Mouse (Mus musculus) lung, adult 2 months (tissue): Measurements from ENCODE around the gene Pafah1b2. TPM values are rescaled to one million over a fixed set of nuclear protein-coding genes. Genes with fewer than 3 reads are reported as not detected.

Experiments
- DNase-seq: peaks from one replicate; pipeline ENCODE4 v3.0.0; 2022
- H3K4me1 ChIP-seq: fragments of 200-500 bp; 2 replicates; pipeline ENCODE4 v1.6.1; 2011; ENCODE audit warnings: low read length; ENCODE audit not compliant: control insufficient read depth, insufficient read depth
- H3K4me3 ChIP-seq: fragments of 200-500 bp; replicated peaks from 2 replicates; pipeline ENCODE3; 2011; ENCODE audit warnings: low read depth, mild to moderate bottlenecking, control low read depth, low read length; ENCODE audit errors: extremely low read depth
- CTCF ChIP-seq: fragments of 200-500 bp; IDR thresholded peaks from 2 replicates; pipeline ENCODE4 v1.5.1; 2011; ENCODE audit warnings: mild to moderate bottlenecking, low read length, control low read depth; ENCODE audit not compliant: insufficient read depth
- POLR2A ChIP-seq: fragments of 200-500 bp; IDR thresholded peaks from 2 replicates; pipeline ENCODE4 v1.6.1; 2011; ENCODE audit warnings: low read depth, mild to moderate bottlenecking, control low read depth, low read length, borderline replicate concordance; ENCODE audit errors: extremely low read depth
- WGBS: fragments of 180-500 bp; shearing (Covaris S2); methylation state at CpG from one replicate; pipeline ENCODE4 v1.1.7; 2018; 5-methylcytosine and 5-hydroxymethylcytosine counted together
- polyA plus RNA-seq: library from polyadenylated mRNA; depleted of rRNA; stranded (reverse); fragments of >200 nt; gene quantifications from 2 replicates; pipeline ENCODE4 v1.2.3, GENCODE M21; 2012

Pafah1b2 gene
- polyA plus RNA-seq, 1 experiment: 22.0 TPM

DNA sequence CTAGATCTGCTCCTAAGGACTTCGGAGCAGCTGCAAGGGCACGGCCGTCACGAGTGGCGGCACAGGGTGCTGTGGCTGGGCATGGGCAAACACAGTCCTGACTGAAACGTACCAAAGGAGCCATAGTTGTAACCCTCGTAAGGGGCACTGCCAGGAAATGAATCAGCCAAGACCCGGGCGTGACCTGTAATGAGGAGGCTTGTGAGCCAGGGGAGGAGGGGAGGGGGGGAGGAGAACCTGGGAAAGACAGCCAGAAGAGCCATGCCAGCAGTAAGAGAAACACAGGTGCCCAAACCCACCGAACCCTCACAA, 65.7 kb downstream of the Pafah1b2 start:
- no peak for DNase-seq
- Histone ChIP-seq H3K4me1 (no peaks in the 10 kb centered on the region), H3K4me3 (no peak overlapping the region)
- WGBS: 75% methylated on average over 10 of the region's 10 CpGs
- TF ChIP-seq POLR2A (no peak), CTCF (no peak)

GRCm38 (mm10) chr9:45946182-45946871, 66.2 kb downstream of the Pafah1b2 start:
- Histone ChIP-seq H3K4me3 (no peak overlapping the region), H3K4me1 (no peaks in the 10 kb centered on the region)
- 82% methylated on average over 16 of the region's 16 CpGs for WGBS
- no peak for TF ChIP-seq CTCF
- TF ChIP-seq POLR2A: no peak
- DNase-seq: no peak

DNA sequence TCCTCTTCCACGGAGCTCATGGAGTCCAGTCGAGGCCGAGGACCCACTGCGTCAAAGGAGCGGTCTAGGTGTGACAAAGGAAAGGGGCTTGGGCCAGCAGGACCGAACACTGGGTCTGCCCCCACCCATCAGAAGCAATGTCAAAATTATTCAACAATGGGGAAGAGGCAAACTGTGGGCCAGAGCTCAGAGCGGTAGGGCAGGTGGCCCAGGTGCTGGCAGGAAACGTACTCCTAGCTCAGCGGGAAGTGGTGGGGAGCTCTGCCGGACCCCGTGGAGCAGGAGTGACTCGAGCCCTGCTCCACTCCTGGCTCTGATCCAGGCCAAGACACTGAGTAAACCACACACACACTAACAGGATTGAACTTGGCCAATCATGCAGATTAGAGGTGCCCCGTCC, 66.8 kb downstream of the Pafah1b2 start:
- H3K4me1 ChIP-seq: no peaks in the 10 kb centered on the region
- WGBS: 71% methylated on average over 13 of the region's 13 CpGs
- DNase-seq: no peak
- no peak overlapping the region for H3K4me3 ChIP-seq
- TF ChIP-seq POLR2A: no peak

DNA sequence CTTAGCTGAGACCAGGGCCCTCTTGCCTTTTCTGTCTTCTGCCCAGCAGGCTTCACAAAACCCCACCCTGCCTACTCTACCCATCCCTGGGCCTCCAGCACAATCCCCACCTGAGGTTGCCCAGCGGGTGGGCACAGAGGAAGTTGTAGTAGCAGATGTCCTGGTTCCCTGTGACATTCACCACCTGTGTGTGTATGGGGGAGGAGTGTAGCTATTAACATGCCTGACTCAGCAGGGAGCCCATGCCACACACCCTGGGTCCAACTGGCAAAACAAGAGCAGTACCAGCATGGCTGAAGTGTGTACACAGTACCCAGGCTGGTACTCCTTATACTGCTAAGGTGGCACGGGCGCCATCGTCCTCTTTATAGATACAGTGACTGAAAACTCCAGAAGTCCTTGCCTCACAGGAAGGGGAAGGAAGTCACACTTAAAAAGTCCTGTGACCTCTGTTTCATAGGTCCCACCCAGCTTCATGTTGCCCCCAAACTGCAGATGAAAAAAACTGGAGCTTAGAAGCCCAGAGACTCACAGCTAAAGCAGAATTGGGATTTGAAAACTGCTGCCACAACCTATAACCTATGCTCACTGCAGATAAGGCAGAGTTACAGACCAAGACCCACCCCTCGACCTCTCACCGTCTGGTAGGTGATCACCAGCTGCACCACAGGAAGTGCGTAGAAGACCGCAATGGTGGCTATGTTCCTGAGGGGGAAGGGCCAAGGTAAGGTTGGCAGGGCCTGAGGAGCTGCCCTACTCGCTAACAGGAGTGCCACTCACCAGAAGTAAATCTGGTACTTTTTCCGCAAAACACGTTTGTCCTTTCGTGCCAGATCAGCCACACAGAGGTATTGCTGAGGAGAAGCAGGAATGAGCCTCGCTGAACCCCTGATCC, 67.7 kb downstream of the Pafah1b2 start:
- Histone ChIP-seq H3K4me1 (no peaks in the 10 kb centered on the region), H3K4me3 (no peak overlapping the region)
- no peak for DNase-seq
- no peak for TF ChIP-seq CTCF
- no peak for TF ChIP-seq POLR2A
- 68% methylated on average over 13 of the region's 13 CpGs for WGBS

DNA sequence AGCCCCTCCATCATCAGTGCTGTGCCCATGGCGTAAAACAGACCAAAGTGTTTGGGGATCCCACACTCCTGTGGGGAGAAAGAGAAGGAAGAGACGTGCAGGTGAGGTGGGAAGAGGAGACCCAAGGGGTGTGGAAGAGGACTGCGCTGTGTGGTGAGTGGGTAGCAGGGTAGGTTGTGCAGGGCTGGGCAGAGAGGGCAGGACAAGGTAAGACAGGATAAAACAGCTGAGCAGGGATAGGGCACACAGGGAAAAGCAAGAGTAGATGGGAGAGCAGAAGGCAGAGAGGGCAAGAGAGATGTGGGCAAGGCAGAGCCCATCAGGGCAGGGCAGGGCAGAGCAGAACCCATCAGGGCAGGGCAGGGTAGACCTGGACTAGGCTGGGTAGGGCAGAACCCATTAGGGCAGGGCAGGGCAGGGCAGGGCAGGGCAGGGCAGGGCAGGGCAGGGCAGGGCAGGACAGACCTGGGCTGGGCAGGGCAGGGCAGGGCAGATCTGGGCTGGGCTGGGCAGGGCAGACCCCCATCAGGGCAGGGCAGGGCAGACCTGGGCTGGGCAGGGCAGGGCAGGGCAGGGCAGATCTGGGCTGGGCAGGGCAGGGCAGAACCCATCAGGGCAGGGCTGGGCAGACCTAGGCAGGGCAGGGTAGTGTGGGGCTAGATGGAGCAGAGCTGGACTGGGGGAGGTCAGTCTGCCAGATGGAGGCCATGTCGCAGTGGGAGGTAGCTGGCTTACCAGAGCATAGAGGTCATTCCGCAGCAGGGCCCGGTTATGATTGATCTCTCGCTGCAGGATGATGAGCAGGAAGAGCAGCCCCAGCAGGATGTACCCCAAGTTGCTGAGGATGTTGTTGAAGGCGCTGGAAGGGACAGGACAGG, 68.6 kb downstream of the Pafah1b2 start:
- no peaks in the 10 kb centered on the region for H3K4me1 ChIP-seq
- 83% methylated on average over 8 of the region's 8 CpGs for WGBS
- no peak for TF ChIP-seq CTCF
- TF ChIP-seq POLR2A: no peak
- no peak overlapping the region for H3K4me3 ChIP-seq
- DNase-seq: no peak

DNA sequence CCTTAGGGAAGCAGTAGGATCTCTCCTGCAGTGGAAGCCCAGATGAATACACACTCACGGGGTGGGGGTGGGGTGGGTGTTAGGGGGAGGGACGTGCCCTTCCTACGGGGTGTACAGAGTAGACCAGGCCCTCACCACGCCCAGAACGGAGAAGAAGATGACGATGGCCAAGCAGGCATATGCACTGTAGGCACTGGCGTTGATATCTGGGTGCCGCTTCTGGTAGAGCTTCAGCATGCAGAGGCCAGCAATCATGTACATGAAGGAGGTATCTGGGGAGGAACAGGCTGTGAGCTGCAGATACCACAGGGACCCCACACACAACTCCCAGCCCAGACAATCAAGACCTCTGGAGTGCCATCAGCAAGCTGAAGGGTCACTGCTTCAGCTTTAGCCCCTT, 69.6 kb downstream of the Pafah1b2 start:
- 91% methylated on average over 8 of the region's 8 CpGs for WGBS
- TF ChIP-seq CTCF: no peak
- no peak for TF ChIP-seq POLR2A
- DNase-seq: no peak

DNA sequence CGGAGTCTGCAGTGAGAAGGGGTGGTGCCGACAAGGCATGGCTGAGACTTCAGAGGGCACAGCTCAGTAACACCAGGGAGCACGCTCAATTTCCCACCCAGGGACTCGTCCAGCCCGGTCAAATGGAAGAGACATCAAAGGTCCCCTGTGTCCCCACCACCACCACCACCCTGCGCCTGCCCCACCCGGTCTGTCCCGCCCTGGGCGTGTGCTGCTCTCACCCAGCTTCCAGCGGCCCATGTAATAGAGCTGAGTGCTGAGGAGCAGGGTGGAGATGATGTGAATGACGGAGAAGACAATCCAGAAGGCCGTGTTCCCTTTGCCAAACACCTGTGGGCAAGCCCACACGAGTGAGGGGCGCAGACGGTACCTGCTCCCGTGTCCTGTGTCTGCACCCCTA, 70.0 kb downstream of the Pafah1b2 start:
- 92% methylated on average over 16 of the region's 16 CpGs for WGBS
- TF ChIP-seq POLR2A (no peak), CTCF (no peak)
- Histone ChIP-seq H3K4me1 (no peaks in the 10 kb centered on the region), H3K4me3 (no peak overlapping the region)
- DNase-seq: no peak

More for the DNA sequence above, 69.6 kb downstream of the Pafah1b2 start:
- Histone ChIP-seq H3K4me1 (no peaks in the 10 kb centered on the region), H3K4me3 (no peak overlapping the region)

- Histone ChIP-seq H3K4me3 (no peak overlapping the region), H3K4me1 (0 out of 2 replicates have a peak, but pooled peaks cover 2% of the 10 kb centered on the region)
- TF ChIP-seq CTCF (no peak), POLR2A (no peak)
- DNase-seq: no peak
- 71% methylated on average over 18 of the region's 18 CpGs for WGBS
Observed at GRCm38 (mm10) chr9:45941329-45941888, 71.1 kb downstream of the Pafah1b2 start.

- DNase-seq: no peak
- TF ChIP-seq CTCF (no peak), POLR2A (no peak)
- no peak overlapping the region for H3K4me3 ChIP-seq
- 0 out of 2 replicates have a peak, but pooled peaks cover 3% of the 10 kb centered on the region for H3K4me1 ChIP-seq
- 87% methylated on average over 6 of the region's 6 CpGs for WGBS
Observed at GRCm38 (mm10) chr9:45939794-45940193, 72.7 kb downstream of the Pafah1b2 start.
